Mouse (Mus musculus): ENCODE results near the gene Slc38a1.

DNA sequence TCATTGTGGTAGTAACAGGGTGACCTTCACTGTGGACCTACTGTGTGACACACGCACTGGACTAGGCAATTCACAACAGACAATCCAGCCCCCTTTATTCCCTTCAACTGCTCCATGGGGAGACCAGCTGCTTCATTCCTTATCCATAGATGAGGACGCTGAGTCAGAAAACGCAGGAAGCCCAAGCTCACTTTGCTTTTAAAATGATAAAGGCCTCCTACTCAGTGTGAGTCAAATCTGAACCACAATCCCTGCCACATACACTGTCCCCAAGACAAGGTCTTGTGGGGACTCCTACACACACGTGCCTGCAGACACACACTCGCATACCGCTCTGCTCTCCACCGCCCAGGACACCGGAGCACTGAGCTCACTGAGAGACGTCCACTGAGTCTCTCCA, 94.3 kb downstream of the Slc38a1 start:
- TF ChIP-seq JUND (IDR thresholded peaks at IDR 0.05; ENCODE audit: low read depth, low read length) (no peak), POLR2AphosphoS5 (IDR thresholded peaks at IDR 0.05; ENCODE audit: borderline replicate concordance, low read depth, low read length) (no peak), CTCF (IDR thresholded peaks at IDR 0.05 in 2 of 3, conservative IDR thresholded peaks at IDR 0.05 in 1 of 3; ENCODE audit: control insufficient read depth in 1 of 3, insufficient read depth in 1 of 3, low read depth in 2 of 3, low read length in 3 of 3, poor library complexity in 1 of 3, severe bottlenecking in 1 of 3) (no peak), ZNF384 (IDR thresholded peaks at IDR 0.05; ENCODE audit: low read depth, low read length) (no peak), POLR2A (IDR thresholded peaks at IDR 0.05; ENCODE audit: control insufficient read depth in 1 of 2, insufficient read depth in 1 of 2, low read depth in 1 of 2, low read length in 2 of 2, poor library complexity in 1 of 2) (no peak)

All from MEL (cell line).